Mouse (Mus musculus): ENCODE results near the gene Bhmt.

DNA sequence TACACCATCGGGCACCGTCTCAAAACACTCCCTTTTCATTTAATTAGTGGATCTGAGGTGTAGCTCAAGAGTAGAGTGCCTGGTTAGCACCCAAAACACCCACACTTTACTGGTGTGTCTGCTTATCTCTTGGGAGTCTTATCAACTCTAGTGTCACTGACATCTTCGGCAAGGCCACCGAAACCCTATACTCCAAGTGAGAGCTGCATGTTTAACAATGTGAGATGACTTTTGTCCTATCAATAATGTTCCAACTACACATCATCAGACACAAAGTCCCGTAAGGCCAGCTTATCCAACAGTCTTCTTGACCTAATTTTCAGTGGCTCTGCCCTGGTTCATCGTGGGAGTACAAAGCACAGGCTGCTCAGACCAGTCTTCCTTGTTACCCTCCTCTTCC, 15.6 kb upstream of the Bhmt start:
- no peak for TF ChIP-seq CTCF (IDR thresholded peaks at IDR 0.05; ENCODE audit: borderline replicate concordance, insufficient read depth, low read depth, low read length)
- TF ChIP-seq POLR2A (IDR thresholded peaks at IDR 0.05; ENCODE audit: borderline replicate concordance, insufficient read depth, low read length) = no peak

Measured in cerebellum, adult 2 months (tissue).